Mouse (Mus musculus) kidney, embryonic 14.5 days (tissue): ENCODE results near the gene Pparg. TPM values are rescaled to one million over a fixed set of nuclear protein-coding genes. Genes with fewer than 3 reads are reported as not detected.

ENCODE experiments used
- ATAC-seq: fragments of 200-750 bp; cut with Nextera tagmentation; 2 replicates; pipeline ENCODE4 v1.8.0; 2017; ENCODE audit warnings: moderate number of reproducible peaks, mild to moderate bottlenecking, moderate TSS enrichment, moderate library complexity; ENCODE audit not compliant: low FRiP score, low TSS enrichment
- H3K27ac ChIP-seq: fragments of 300-500 bp; sonication (generic); 2 replicates; pipeline ENCODE4 v1.5.1; 2014; ENCODE audit warnings: low read depth, mild to moderate bottlenecking, low read length, moderate library complexity, mixed read lengths
- H3K27me3 ChIP-seq: fragments of 300-500 bp; sonication (generic); 2 replicates; pipeline ENCODE4 v1.6.1; 2014; ENCODE audit warnings: mild to moderate bottlenecking, low read length; ENCODE audit not compliant: control insufficient read depth, insufficient read depth
- H3K36me3 ChIP-seq: fragments of 300-500 bp; sonication (generic); 2 replicates; pipeline ENCODE4 v1.6.1; 2014; ENCODE audit warnings: low read length, mixed read lengths; ENCODE audit not compliant: control insufficient read depth, insufficient read depth
- H3K4me1 ChIP-seq: fragments of 300-500 bp; sonication (generic); 2 replicates; pipeline ENCODE4 v1.6.1; 2014; ENCODE audit warnings: low read length, mixed read lengths; ENCODE audit not compliant: control insufficient read depth, insufficient read depth
- H3K4me2 ChIP-seq: fragments of 300-500 bp; sonication (generic); replicated peaks from 2 replicates; pipeline ENCODE4 v1.6.1; 2014; ENCODE audit warnings: low read depth, mild to moderate bottlenecking, low read length
- H3K4me3 ChIP-seq: fragments of 300-500 bp; sonication (generic); 2 replicates; pipeline ENCODE4 v1.5.1; 2014; ENCODE audit warnings: mild to moderate bottlenecking, low read length
- H3K9ac ChIP-seq: fragments of 300-500 bp; sonication (generic); 2 replicates; pipeline ENCODE4 v1.6.1; 2014; ENCODE audit warnings: low read depth, mild to moderate bottlenecking, low read length, moderate library complexity
- H3K9me3 ChIP-seq: fragments of 300-500 bp; sonication (generic); 2 replicates; pipeline ENCODE4 v1.6.1; 2016; ENCODE audit warnings: low read length; ENCODE audit not compliant: control insufficient read depth
- WGBS: fragments of 180-500 bp; shearing (Covaris S2); extraction: QIAGEN DNeasy Blood & Tissue Kit; methylation state at CpG from one replicate; pipeline ENCODE4 v1.1.7; 2014; 5-methylcytosine and 5-hydroxymethylcytosine counted together
- polyA plus RNA-seq: library from polyadenylated mRNA; unstranded; fragments of >200 nt; fragmentation: Nextera tagmentation; extraction: Ambion mirVana; gene quantifications from 2 replicates; pipeline ENCODE4 v1.2.1, GENCODE M21; 2014

Pparg gene
- polyA plus RNA-seq, 1 experiment from 2014 or later, result 4.6 TPM

GRCm38 (mm10) chr6:115536169-115536568, 175.4 kb downstream of the Pparg start:
- Histone ChIP-seq H3K27ac (no peak overlapping the region), H3K27me3 (no peaks in the 10 kb centered on the region), H3K9ac (no peak overlapping the region), H3K4me2 (no peak overlapping the region), H3K4me3 (no peak overlapping the region), H3K4me1 (no peaks in the 10 kb centered on the region), H3K36me3 (no peaks in the 10 kb centered on the region), H3K9me3 (no peaks in the 10 kb centered on the region)
- no peak for ATAC-seq
- WGBS, result 89% methylated on average over 4 of the region's 4 CpGs

DNA sequence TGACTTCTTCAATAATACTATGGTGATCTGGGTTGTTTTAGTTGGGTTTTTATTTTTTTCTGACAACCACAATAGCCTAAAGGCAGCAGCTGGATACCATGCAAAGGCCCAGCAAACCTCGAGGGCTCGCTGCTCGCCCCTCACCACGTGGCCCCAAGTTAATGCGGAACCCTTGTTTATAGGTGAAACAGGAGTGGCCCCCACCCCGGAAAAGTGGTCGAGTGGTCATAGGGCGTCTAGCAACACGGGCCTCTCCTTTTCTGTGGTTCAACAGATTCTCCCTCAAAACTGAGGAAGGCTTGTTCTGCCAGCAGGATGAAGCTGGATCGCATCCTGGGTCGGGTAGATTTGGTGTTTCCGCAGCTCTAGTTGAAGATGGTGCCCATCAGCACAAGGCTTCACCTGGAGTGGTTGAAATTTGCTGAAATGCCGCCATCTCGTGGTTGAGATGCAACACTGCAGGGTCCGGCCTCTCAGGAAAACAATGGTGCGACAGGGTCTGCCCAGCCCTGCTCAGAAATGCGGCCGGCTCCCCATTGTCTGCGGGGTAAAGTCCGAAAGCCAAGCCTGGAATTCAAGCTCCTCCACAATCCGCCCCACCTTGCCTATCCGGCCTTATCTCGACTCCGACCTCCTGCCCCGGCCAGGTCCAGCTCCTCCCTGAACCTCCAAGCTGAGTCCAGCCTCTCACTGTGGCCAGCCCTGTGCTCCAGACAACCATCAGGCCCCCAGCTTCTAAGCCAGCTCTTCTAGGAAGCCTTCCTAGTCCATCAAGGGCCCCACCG, 178.1 kb downstream of the Pparg start:
- no peaks in the 10 kb centered on the region for H3K27me3 ChIP-seq
- ATAC-seq, result peak; percentile 75
- H3K4me1 ChIP-seq, result peaks cover 2% of the 10 kb centered on the region
- H3K4me2 ChIP-seq, result peak overlapping the region; percentile 44
- H3K9me3 ChIP-seq, result no peaks in the 10 kb centered on the region
- peak overlapping the region; percentile 18; the same call in 1 of the 2 replicates for H3K4me3 ChIP-seq
- 21% methylated on average over 26 of the region's 26 CpGs for WGBS
- H3K36me3 ChIP-seq, result no peaks in the 10 kb centered on the region
- peak overlapping the region; percentile 57; the same call in 1 of the 2 replicates for H3K9ac ChIP-seq
- no peak overlapping the region for H3K27ac ChIP-seq

Other genes with a start within 250 kb of the Pparg start
- gene Syn2, start 226.0 kb upstream of the Pparg start, polyA plus RNA-seq, result 0.66 and 0.89 TPM in 2 replicates
- gene Gm17482, start 133.6 kb upstream of the Pparg start, polyA plus RNA-seq, result not detected in 2 replicates
- 0.15 and 0.41 TPM in 2 replicates for gene Timp4, start 108.7 kb upstream of the Pparg start, polyA plus RNA-seq
- gene Tsen2, start 183.7 kb downstream of the Pparg start, polyA plus RNA-seq, result 26.1 and 33.4 TPM in 2 replicates
- gene Mkrn2os, start 231.6 kb downstream of the Pparg start, polyA plus RNA-seq, result 5.2 and 5.8 TPM in 2 replicates
- 18.7 and 33.4 TPM in 2 replicates for gene Mkrn2, start 241.0 kb downstream of the Pparg start, polyA plus RNA-seq